Mouse (Mus musculus) heart, embryonic 14.5 days (tissue): ENCODE measurements around the gene Ankrd10. TPM values are rescaled to one million over a fixed set of nuclear protein-coding genes. Genes with fewer than 3 reads are reported as not detected.

Experiments
- ATAC-seq: fragments of 200-750 bp; cut with Nextera tagmentation; 2 replicates; pipeline ENCODE4 v1.8.0; 2017; ENCODE audit warnings: low read depth, moderate TSS enrichment; ENCODE audit not compliant: insufficient number of reproducible peaks, insufficient read depth, low FRiP score
- H3K27ac ChIP-seq, 2 experiments: fragments of 200-500 bp in 1 of 2; fragments of 300-500 bp in 1 of 2; sonication (generic) in 1 of 2; replicated peaks in 1 of 2; 2 replicates each; pipeline ENCODE4 v1.5.1; 2012 to 2014; ENCODE audit warnings: low read depth in 2 of 2, low read length in 2 of 2, control low read depth in 1 of 2, mild to moderate bottlenecking in 1 of 2, mixed read lengths in 1 of 2; ENCODE audit not compliant: control insufficient read depth in 1 of 2, insufficient read depth in 1 of 2
- H3K27me3 ChIP-seq: fragments of 300-500 bp; sonication (generic); 2 replicates; pipeline ENCODE4 v1.6.1; 2014; ENCODE audit warnings: mild to moderate bottlenecking, low read length, control low read depth; ENCODE audit not compliant: control insufficient read depth, insufficient read depth
- H3K36me3 ChIP-seq: fragments of 300-500 bp; sonication (generic); 2 replicates; pipeline ENCODE4 v1.6.1; 2014; ENCODE audit warnings: mild to moderate bottlenecking, control low read depth, low read length, mixed read lengths; ENCODE audit not compliant: control insufficient read depth, insufficient read depth
- H3K4me1 ChIP-seq, 2 experiments: fragments of 200-500 bp in 1 of 2; fragments of 300-500 bp in 1 of 2; sonication (generic) in 1 of 2; 2 replicates each; pipeline ENCODE4 v1.6.1; 2012 to 2014; ENCODE audit warnings: low read length in 2 of 2, control low read depth in 1 of 2, mixed read lengths in 1 of 2; ENCODE audit not compliant: control insufficient read depth in 2 of 2, insufficient read depth in 2 of 2
- H3K4me2 ChIP-seq: fragments of 300-500 bp; sonication (generic); 2 replicates; pipeline ENCODE4 v1.6.1; 2014; ENCODE audit warnings: mild to moderate bottlenecking, low read length
- H3K4me3 ChIP-seq, 2 experiments: fragments of 200-500 bp in 1 of 2; fragments of 300-500 bp in 1 of 2; sonication (generic) in 1 of 2; 2 replicates each; pipeline ENCODE4 v1.5.1; 2012 to 2014; ENCODE audit warnings: low read length in 2 of 2, mild to moderate bottlenecking in 2 of 2, control low read depth in 1 of 2, low read depth in 1 of 2, moderate library complexity in 1 of 2; ENCODE audit not compliant: control insufficient read depth in 1 of 2, insufficient read depth in 1 of 2
- H3K9ac ChIP-seq: fragments of 300-500 bp; sonication (generic); 2 replicates; pipeline ENCODE4 v1.6.1; 2014; ENCODE audit warnings: mild to moderate bottlenecking, low read length
- H3K9me3 ChIP-seq: fragments of 300-500 bp; sonication (generic); 2 replicates; pipeline ENCODE4 v1.6.1; 2016; ENCODE audit warnings: low read length, control low read depth; ENCODE audit not compliant: control insufficient read depth
- WGBS: fragments of 180-500 bp; shearing (Covaris S2); extraction: QIAGEN DNeasy Blood & Tissue Kit; methylation state at CpG from one replicate; pipeline ENCODE4 v1.1.7; 2014; 5-methylcytosine and 5-hydroxymethylcytosine counted together
- polyA plus RNA-seq: library from polyadenylated mRNA; unstranded; fragments of >200 nt; fragmentation: Nextera tagmentation; extraction: Ambion mirVana; gene quantifications from 2 replicates; pipeline ENCODE4 v1.2.1, GENCODE M21; 2014

Ankrd10 gene
- polyA plus RNA-seq, 1 experiment from 2014 or later, result 69.1 TPM

DNA sequence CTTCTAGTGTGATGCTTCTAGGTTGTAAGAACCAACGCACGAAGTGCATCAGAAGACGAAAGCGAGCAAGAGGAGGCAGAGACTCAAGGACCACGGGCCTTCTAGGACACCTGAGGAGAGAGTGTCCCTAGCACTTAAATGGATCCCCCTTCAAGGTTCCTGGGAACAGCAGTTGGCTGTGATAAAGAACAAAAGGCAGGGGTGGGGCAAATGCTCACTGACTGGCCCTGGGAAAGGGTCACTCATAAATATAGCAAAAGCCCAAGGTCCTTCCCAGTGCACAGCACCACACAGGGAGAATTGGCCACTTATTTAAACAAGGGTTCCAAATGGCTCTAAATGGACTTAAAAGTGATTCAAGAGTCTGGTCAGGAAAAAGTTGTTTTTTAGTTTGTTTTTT is 6.4 kb downstream of the Ankrd10 start:
- Histone ChIP-seq H3K9ac (no peak overlapping the region), H3K4me3 (no peak overlapping the region), H3K36me3 (peaks cover 69% of the 10 kb centered on the region), H3K9me3 (no peaks in the 10 kb centered on the region), H3K27me3 (no peaks in the 10 kb centered on the region), H3K4me2 (no peak overlapping the region), H3K27ac (no peak overlapping the region), H3K4me1 (peaks cover 11 to 46% of the 10 kb centered on the region in 2 experiments)
- no peak for ATAC-seq
- WGBS, result 79% methylated on average over 5 of the region's 5 CpGs

- H3K27me3 ChIP-seq, result no peaks in the 10 kb centered on the region
- H3K27ac ChIP-seq, result no peak overlapping the region
- H3K4me2 ChIP-seq, result no peak overlapping the region
- peaks cover 73% of the 10 kb centered on the region for H3K36me3 ChIP-seq
- H3K9ac ChIP-seq, result no peak overlapping the region
- WGBS, result 76% methylated on average over 7 of the region's 7 CpGs
- peaks cover 11 to 41% of the 10 kb centered on the region in 2 experiments for H3K4me1 ChIP-seq
- no peak overlapping the region for H3K4me3 ChIP-seq
- ATAC-seq, result no peak
- no peaks in the 10 kb centered on the region for H3K9me3 ChIP-seq
Observed at GRCm38 (mm10) chr8:11628506-11629132, 6.9 kb downstream of the Ankrd10 start.

GRCm38 (mm10) chr8:11627717-11628116 is 7.8 kb downstream of the Ankrd10 start:
- H3K9ac ChIP-seq, result no peak overlapping the region
- H3K27me3 ChIP-seq, result no peaks in the 10 kb centered on the region
- peaks cover 74% of the 10 kb centered on the region for H3K36me3 ChIP-seq
- no peak for ATAC-seq
- 83% methylated on average over 9 of the region's 9 CpGs for WGBS
- H3K4me1 ChIP-seq, result peaks cover 7 to 36% of the 10 kb centered on the region in 2 experiments
- H3K27ac ChIP-seq, result no peak overlapping the region
- H3K4me2 ChIP-seq, result no peak overlapping the region
- no peak overlapping the region for H3K4me3 ChIP-seq
- no peaks in the 10 kb centered on the region for H3K9me3 ChIP-seq

DNA sequence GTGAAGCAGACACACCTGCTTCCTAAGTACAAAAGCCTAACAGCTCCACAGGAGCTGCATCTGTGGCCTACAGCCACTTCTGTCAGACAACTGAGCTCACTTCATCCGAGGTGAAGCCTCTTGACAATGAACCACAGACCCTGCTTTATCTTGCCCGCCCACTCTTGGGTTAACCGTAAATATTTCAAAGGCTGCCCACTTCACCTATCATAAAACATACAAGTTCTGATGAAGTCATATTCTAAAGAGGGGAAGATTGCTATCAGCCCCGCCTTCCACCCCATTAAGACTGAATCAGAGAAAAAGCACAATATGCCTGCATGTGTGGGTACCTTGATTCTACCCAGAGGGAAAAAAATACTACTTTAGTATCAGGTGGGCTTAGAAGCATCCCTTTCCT is 10.5 kb downstream of the Ankrd10 start:
- Histone ChIP-seq H3K27me3 (no peaks in the 10 kb centered on the region), H3K4me2 (no peak overlapping the region), H3K27ac (no peak overlapping the region), H3K4me3 (no peak overlapping the region), H3K9me3 (no peaks in the 10 kb centered on the region), H3K36me3 (peaks cover 75% of the 10 kb centered on the region), H3K9ac (no peak overlapping the region), H3K4me1 (peaks cover 2 to 18% of the 10 kb centered on the region in 2 experiments; a peak in 3 of 4 replicates)
- WGBS, result 47% methylated on average over 4 of the region's 4 CpGs
- ATAC-seq, result no peak

DNA sequence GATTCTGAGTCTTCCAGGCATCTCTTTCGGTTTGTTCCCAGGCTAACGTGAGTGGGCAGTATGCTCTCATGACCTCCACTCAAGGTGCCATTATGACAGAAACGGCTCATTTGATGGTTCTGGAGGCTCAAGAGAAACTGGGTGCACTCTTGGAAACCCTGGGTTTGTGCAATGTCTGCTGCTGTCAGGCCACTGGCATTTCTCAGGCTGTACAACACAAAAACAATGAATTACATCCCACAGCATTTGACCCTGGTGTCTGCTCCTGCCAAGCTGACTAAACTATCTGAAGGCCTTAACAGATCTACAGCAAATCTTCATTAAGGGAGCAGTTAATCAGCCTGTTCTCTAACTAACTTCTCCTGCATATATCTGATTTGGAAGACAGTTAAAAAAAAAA is 16.5 kb downstream of the Ankrd10 start:
- Histone ChIP-seq H3K27ac (no peak overlapping the region), H3K4me2 (no peak overlapping the region), H3K4me1 (peaks cover 0 to 5% of the 10 kb centered on the region in 2 experiments; a peak in 1 of 4 replicates), H3K4me3 (no peak overlapping the region), H3K36me3 (peaks cover 86% of the 10 kb centered on the region), H3K9me3 (no peaks in the 10 kb centered on the region), H3K9ac (no peak overlapping the region), H3K27me3 (no peaks in the 10 kb centered on the region)
- no peak for ATAC-seq
- 84% methylated on average over 3 of the region's 3 CpGs for WGBS

GRCm38 (mm10) chr8:11618063-11618462 is 17.5 kb downstream of the Ankrd10 start:
- Histone ChIP-seq H3K9ac (no peak overlapping the region), H3K4me1 (peaks cover 0 to 3% of the 10 kb centered on the region in 2 experiments; a peak in 1 of 4 replicates), H3K27me3 (no peaks in the 10 kb centered on the region), H3K36me3 (peaks cover 90% of the 10 kb centered on the region), H3K4me2 (no peak overlapping the region), H3K9me3 (no peaks in the 10 kb centered on the region), H3K4me3 (no peak overlapping the region), H3K27ac (no peak overlapping the region)
- 85% methylated on average over 2 of the region's 2 CpGs for WGBS
- no peak for ATAC-seq

DNA sequence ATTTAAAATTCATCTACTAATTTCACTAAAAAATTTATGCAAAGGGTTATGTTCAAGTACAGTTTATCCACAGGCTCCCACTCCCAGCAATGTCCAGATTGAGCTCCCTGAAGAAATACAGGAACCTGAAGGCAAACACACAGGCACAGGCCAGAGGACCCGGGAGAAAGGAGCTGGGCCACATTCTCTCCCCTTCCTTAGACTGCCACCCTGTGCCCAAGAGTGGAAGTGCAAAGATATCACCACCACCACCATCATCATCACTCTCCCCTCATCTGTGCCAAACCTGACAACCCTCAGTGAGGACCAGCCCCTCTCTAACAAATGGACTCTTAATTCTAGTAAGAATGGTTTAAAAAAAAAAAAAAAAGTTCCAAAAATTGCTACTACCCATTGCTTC is 19.3 kb downstream of the Ankrd10 start:
- no peak for ATAC-seq
- Histone ChIP-seq H3K9ac (no peak overlapping the region), H3K4me1 (no peaks in the 10 kb centered on the region), H3K27ac (no peak overlapping the region), H3K27me3 (no peaks in the 10 kb centered on the region), H3K4me2 (no peak overlapping the region), H3K4me3 (no peak overlapping the region), H3K9me3 (no peaks in the 10 kb centered on the region), H3K36me3 (peaks cover 96% of the 10 kb centered on the region)
- 10% methylated on average over 1 of the region's 1 CpGs for WGBS
